9 mouse cellular contexts compared by ENCODE assay signal in the genomic region with DNA sequence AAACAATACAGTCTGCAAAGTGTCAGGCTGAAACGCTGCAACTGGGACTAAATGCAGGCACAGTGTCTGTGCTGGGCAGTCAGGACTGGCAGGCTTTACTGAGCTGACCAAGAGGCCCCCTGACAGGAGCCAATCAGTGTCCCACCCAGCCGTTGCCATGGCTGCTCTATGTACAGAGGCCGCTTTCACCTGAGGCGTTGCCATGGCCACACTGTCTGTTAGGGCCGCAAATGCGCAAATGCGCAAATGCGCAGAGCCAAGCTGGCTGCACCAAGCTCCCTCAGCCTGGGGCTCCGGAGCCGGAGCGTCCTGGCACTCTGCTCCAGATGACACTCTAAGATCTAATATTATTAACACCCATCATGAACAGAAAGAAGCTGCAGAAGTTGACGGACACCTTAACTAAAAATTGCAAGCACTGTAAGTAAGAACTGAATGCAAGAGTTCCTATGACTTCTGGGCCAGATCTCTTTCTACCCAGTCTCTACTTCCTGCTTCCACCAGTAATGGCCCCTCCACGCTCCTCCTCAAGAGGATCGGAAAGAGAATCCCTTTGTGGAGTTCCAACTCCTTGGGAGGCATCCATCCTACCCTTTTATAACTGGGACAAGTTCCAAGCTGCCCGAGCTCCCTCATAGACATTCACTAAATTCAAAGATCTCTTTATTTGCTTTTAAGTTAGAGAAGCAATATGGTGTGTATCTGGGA. TPM values are rescaled to one million over a fixed set of nuclear protein-coding genes. Genes with fewer than 3 reads are reported as not detected.
DNase-seq lines count a peak whose midpoint lies in the region; ATAC-seq lines count a peak whose summit lies in the region.
"Had no signal": no experiment of that assay in that cellular context is flagged by ENCODE, and none has a peak within 500 bp of the region (broad histone marks: within the 10 kb centered on the region; RNA-seq: fewer than 3 reads in every experiment).

Gene Efcab1, plus strand, starts transcription at position 214 of the 708 bp plus-strand sequence.

- no peak within 1 kb of the TSS for H3K27ac ChIP-seq in heart, embryonic 14.5 days (replicated peaks in 1 of 2; ENCODE audit: control insufficient read depth in 1 of 2, insufficient read depth in 1 of 2, low read depth in 2 of 2, low read length in 2 of 2)
- peak within 1 kb of the TSS; percentile 55 for H3K27ac ChIP-seq in hindbrain, embryonic 13.5 days
- 0 out of 2 replicates have a peak within 1 kb of the TSS, but pooled peaks have one; percentile 64 for H3K27ac ChIP-seq in limb, embryonic 10.5 days
- H3K27ac ChIP-seq in neural tube, embryonic 14.5 days (ENCODE audit: low read depth, low read length), result no peak within 1 kb of the TSS

- H3K4me3 ChIP-seq in heart, embryonic 14.5 days (ENCODE audit: control insufficient read depth in 1 of 2, insufficient read depth in 1 of 2, low read depth in 1 of 2, low read length in 2 of 2), result peak within 1 kb of the TSS; percentile 2 to 17
- peak within 1 kb of the TSS; percentile 38 for H3K4me3 ChIP-seq in hindbrain, embryonic 13.5 days
- peak within 1 kb of the TSS; percentile 44 for H3K4me3 ChIP-seq in limb, embryonic 10.5 days
- peak within 1 kb of the TSS; percentile 24 for H3K4me3 ChIP-seq in neural tube, embryonic 14.5 days (ENCODE audit: low read depth, low read length)

- 0 out of 4 replicates have a peak, but pooled peaks cover 0 to 3% of the 10 kb centered on the region in 2 experiments for H3K4me1 ChIP-seq in heart, embryonic 14.5 days (ENCODE audit: control insufficient read depth in 2 of 2, insufficient read depth in 2 of 2, low read length in 2 of 2)
- H3K4me1 ChIP-seq in hindbrain, embryonic 13.5 days (replicated peaks), result peaks cover 11% of the 10 kb centered on the region
- peaks cover 13% of the 10 kb centered on the region for H3K4me1 ChIP-seq in limb, embryonic 10.5 days
- H3K4me1 ChIP-seq in neural tube, embryonic 14.5 days (ENCODE audit: control insufficient read depth, insufficient read depth, low read length), result no peaks in the 10 kb centered on the region

- H3K4me2 ChIP-seq in heart, embryonic 14.5 days (ENCODE audit: low read length), result peak within 1 kb of the TSS; percentile 61
- peak within 1 kb of the TSS; percentile 48 for H3K4me2 ChIP-seq in hindbrain, embryonic 13.5 days
- peak within 1 kb of the TSS; percentile 41 for H3K4me2 ChIP-seq in neural tube, embryonic 14.5 days (ENCODE audit: low read depth, low read length)

- H3K27me3 ChIP-seq in heart, embryonic 14.5 days (ENCODE audit: control insufficient read depth, insufficient read depth, low read length), result no peaks in the 10 kb centered on the region
- H3K27me3 ChIP-seq in hindbrain, embryonic 13.5 days, result no peaks in the 10 kb centered on the region
- no peaks in the 10 kb centered on the region for H3K27me3 ChIP-seq in limb, embryonic 10.5 days (ENCODE audit: low read depth, poor library complexity, severe bottlenecking)
- no peaks in the 10 kb centered on the region for H3K27me3 ChIP-seq in neural tube, embryonic 14.5 days (ENCODE audit: control insufficient read depth, insufficient read depth, low read length)

- no peak within 1 kb of the TSS; the same call in 1 of the 2 replicates for H3K9ac ChIP-seq in heart, embryonic 14.5 days (ENCODE audit: low read length)
- peak within 1 kb of the TSS; percentile 43; the same call in 1 of the 2 replicates for H3K9ac ChIP-seq in hindbrain, embryonic 13.5 days
- H3K9ac ChIP-seq in neural tube, embryonic 14.5 days (replicated peaks; ENCODE audit: low read depth, low read length), result 0 out of 2 replicates have a peak within 1 kb of the TSS, but pooled peaks have one; percentile 3

- ATAC-seq in heart, embryonic 14.5 days (ENCODE audit: insufficient number of reproducible peaks, insufficient read depth, low FRiP score, low read depth), result peak; percentile 81
- ATAC-seq in hindbrain, embryonic 13.5 days (ENCODE audit: low FRiP score), result peak; percentile 100
- peak; percentile 100 for ATAC-seq in neural tube, embryonic 14.5 days (ENCODE audit: low read depth)

- DNase-seq in heart, adult 8-10 months (ENCODE audit: low spot score), result no peak
- DNase-seq in embryo, embryonic 10 days (ENCODE audit: low spot score), result peak; percentile 89
- peak; percentile 83 for DNase-seq in limb, embryonic 10.5 days (ENCODE audit: low spot score)
- DNase-seq in B cell, adult 2 months, result no peak
- DNase-seq in natural killer cell, adult 2 months (ENCODE audit: low spot score in 2 of 2), result no peak

- no peaks in the 10 kb centered on the region for H3K36me3 ChIP-seq in heart, embryonic 14.5 days (ENCODE audit: control insufficient read depth, insufficient read depth, low read length)
- H3K36me3 ChIP-seq in hindbrain, embryonic 13.5 days, result no peaks in the 10 kb centered on the region
- no peaks in the 10 kb centered on the region for H3K36me3 ChIP-seq in limb, embryonic 10.5 days
- H3K36me3 ChIP-seq in neural tube, embryonic 14.5 days (ENCODE audit: control insufficient read depth, insufficient read depth, low read length), result no peaks in the 10 kb centered on the region

- WGBS in heart, embryonic 14.5 days, result 11% methylated on average over 15 of the region's 15 CpGs
- 8% methylated on average over 15 of the region's 15 CpGs for WGBS in hindbrain, embryonic 13.5 days
- WGBS in limb, embryonic 10.5 days, result 17% methylated on average over 15 of the region's 15 CpGs
- WGBS in neural tube, embryonic 14.5 days, result 10% methylated on average over 15 of the region's 15 CpGs

- no peaks in the 10 kb centered on the region for H3K9me3 ChIP-seq in heart, embryonic 14.5 days (ENCODE audit: control insufficient read depth, low read length)
- H3K9me3 ChIP-seq in hindbrain, embryonic 13.5 days, result no peaks in the 10 kb centered on the region
- H3K9me3 ChIP-seq in limb, embryonic 10.5 days (replicated peaks), result no peaks in the 10 kb centered on the region
- no peaks in the 10 kb centered on the region for H3K9me3 ChIP-seq in neural tube, embryonic 14.5 days (ENCODE audit: control insufficient read depth, low read length)

RNA-seq across cellular contexts. Expression of gene Efcab1, which starts in this region (rescaled TPM):
- 1.2 and 1.4 TPM in 2 replicates for polyA plus RNA-seq in heart, embryonic 14.5 days (2014; fragmentation: Nextera tagmentation; extraction: Ambion mirVana)
- not detected for total RNA-seq in heart, adult 8-10 months (2022)
- 14.2 and 14.4 TPM in 2 replicates for polyA plus RNA-seq in hindbrain, embryonic 13.5 days (2015; fragmentation: Nextera tagmentation; extraction: Ambion mirVana)
- polyA plus RNA-seq in limb, embryonic 10.5 days (2016; fragmentation: Nextera tagmentation; extraction: Ambion mirVana), result 2.5 and 5.5 TPM in 2 replicates
- 14.6 and 15.0 TPM in 2 replicates for polyA plus RNA-seq in neural tube, embryonic 14.5 days (2014; fragmentation: Nextera tagmentation; extraction: Ambion mirVana)
- total RNA-seq: CH12.LX had no signal

Comparison
In these comparisons a context has a peak if more than half of its experiments do, and no peak if none do; other contexts are left out.
1. H3K27ac ChIP-seq: peak in hindbrain, embryonic 13.5 days (single experiment) and limb, embryonic 10.5 days (single experiment); none in heart, embryonic 14.5 days (0 of 2) and neural tube, embryonic 14.5 days (single experiment).
2. DNase-seq: peak in embryo, embryonic 10 days (single experiment) and limb, embryonic 10.5 days (single experiment); none in heart, adult 8-10 months (single experiment), B cell, adult 2 months (0 of 2) and natural killer cell, adult 2 months (0 of 2).
3. Peak in every context shown above with its lines, with median percentiles within 50 percentile points of each other: ATAC-seq, H3K4me2 ChIP-seq and H3K4me3 ChIP-seq.